Mouse (Mus musculus): ENCODE data around the gene Hspa2. TPM values are rescaled to one million over a fixed set of nuclear protein-coding genes. Genes with fewer than 3 reads are reported as not detected.
A peak's percentile ranks its signal among the peaks of the same experiment; 100 is the strongest.

The Hspa2 gene
- 8.7 and 13.2 TPM in 2 replicates for total RNA-seq (2014; rRNA removed; ENCODE audit: low replicate concordance)
- 13.7 and 15.0 TPM in 2 replicates for polyA plus RNA-seq (2015; fragmentation: Nextera tagmentation; extraction: Ambion mirVana)

GRCm38 (mm10) chr12:76403886-76404537, at the start of gene Hspa2:
Gene Hspa2, plus strand, starts transcription at chr12:76404176.
- peak within 1 kb of the TSS; percentile 72 for H3K9ac ChIP-seq (replicated peaks; ENCODE audit: low read depth, low read length)
- H3K9me3 ChIP-seq (replicated peaks; ENCODE audit: control insufficient read depth, low read length), result no peaks in the 10 kb centered on the region
- WGBS, result under 1% methylated on average over 54 of the region's 54 CpGs
- H3K27ac ChIP-seq (ENCODE audit: low read depth), result peak within 1 kb of the TSS; percentile 96
- peak; percentile 100 for DNase-seq (ENCODE audit: low spot score)
- no peaks in the 10 kb centered on the region for H3K36me3 ChIP-seq (replicated peaks; ENCODE audit: control insufficient read depth, insufficient read depth, low read length)
- H3K4me1 ChIP-seq (ENCODE audit: control insufficient read depth, insufficient read depth), result peaks cover 16% of the 10 kb centered on the region
- peak within 1 kb of the TSS; percentile 76 for H3K4me3 ChIP-seq (ENCODE audit: low read depth, low read length)
- peak within 1 kb of the TSS; percentile 76 for H3K4me2 ChIP-seq (ENCODE audit: low read depth, low read length)
- no peak for TF ChIP-seq CTCF (IDR thresholded peaks at IDR 0.05; ENCODE audit: low read depth)
- TF ChIP-seq EP300 (IDR thresholded peaks at IDR 0.05; ENCODE audit: low read depth), result peak; percentile 7; the same call in 1 of the 2 replicates
- H3K27me3 ChIP-seq (ENCODE audit: control insufficient read depth, insufficient read depth, low read length), result peaks cover 17% of the 10 kb centered on the region; the same call in 1 of the 2 replicates
- ATAC-seq (ENCODE audit: insufficient read depth, low read depth), result peak; percentile 97

GRCm38 (mm10) chr12:76360868-76361267, 43.1 kb upstream of the Hspa2 start:
- no peak for DNase-seq (ENCODE audit: low spot score)

GRCm38 (mm10) chr12:76361405-76362302, 42.3 kb upstream of the Hspa2 start:
- no peak overlapping the region for H3K4me2 ChIP-seq (ENCODE audit: low read depth, low read length)
- 54% methylated on average over 9 of the region's 9 CpGs for WGBS
- no peaks in the 10 kb centered on the region for H3K36me3 ChIP-seq (replicated peaks; ENCODE audit: control insufficient read depth, insufficient read depth, low read length)
- H3K9ac ChIP-seq (replicated peaks; ENCODE audit: low read depth, low read length), result no peak overlapping the region
- TF ChIP-seq CTCF (IDR thresholded peaks at IDR 0.05; ENCODE audit: low read depth), result no peak
- no peak for TF ChIP-seq EP300 (IDR thresholded peaks at IDR 0.05; ENCODE audit: low read depth)
- DNase-seq (ENCODE audit: low spot score), result no peak
- no peak overlapping the region for H3K4me3 ChIP-seq (ENCODE audit: low read depth, low read length)
- H3K4me1 ChIP-seq (ENCODE audit: control insufficient read depth, insufficient read depth), result no peaks in the 10 kb centered on the region
- H3K9me3 ChIP-seq (replicated peaks; ENCODE audit: control insufficient read depth, low read length), result no peaks in the 10 kb centered on the region
- peak overlapping the region; percentile 8; the same call in 1 of the 2 replicates for H3K27ac ChIP-seq (ENCODE audit: low read depth)
- no peak for ATAC-seq (ENCODE audit: insufficient read depth, low read depth)
- H3K27me3 ChIP-seq (ENCODE audit: control insufficient read depth, insufficient read depth, low read length), result no peaks in the 10 kb centered on the region

More at GRCm38 (mm10) chr12:76360868-76361267, 43.1 kb upstream of the Hspa2 start:
- H3K9ac ChIP-seq (replicated peaks; ENCODE audit: low read depth, low read length), result no peak overlapping the region
- no peak overlapping the region for H3K4me3 ChIP-seq (ENCODE audit: low read depth, low read length)
- WGBS, result 79% methylated on average over 1 of the region's 1 CpGs
- TF ChIP-seq CTCF (IDR thresholded peaks at IDR 0.05; ENCODE audit: low read depth) (no peak), EP300 (IDR thresholded peaks at IDR 0.05; ENCODE audit: low read depth) (no peak)
- no peaks in the 10 kb centered on the region for H3K27me3 ChIP-seq (ENCODE audit: control insufficient read depth, insufficient read depth, low read length)
- no peak overlapping the region for H3K4me2 ChIP-seq (ENCODE audit: low read depth, low read length)
- no peaks in the 10 kb centered on the region for H3K9me3 ChIP-seq (replicated peaks; ENCODE audit: control insufficient read depth, low read length)
- H3K4me1 ChIP-seq (ENCODE audit: control insufficient read depth, insufficient read depth), result no peaks in the 10 kb centered on the region
- no peak for ATAC-seq (ENCODE audit: insufficient read depth, low read depth)
- no peaks in the 10 kb centered on the region for H3K36me3 ChIP-seq (replicated peaks; ENCODE audit: control insufficient read depth, insufficient read depth, low read length)
- H3K27ac ChIP-seq (ENCODE audit: low read depth), result no peak overlapping the region

GRCm38 (mm10) chr12:76362303-76362676, 41.7 kb upstream of the Hspa2 start:
- no peaks in the 10 kb centered on the region for H3K27me3 ChIP-seq (ENCODE audit: control insufficient read depth, insufficient read depth, low read length)
- WGBS, result 74% methylated on average over 9 of the region's 9 CpGs
- no peaks in the 10 kb centered on the region for H3K9me3 ChIP-seq (replicated peaks; ENCODE audit: control insufficient read depth, low read length)
- H3K4me1 ChIP-seq (ENCODE audit: control insufficient read depth, insufficient read depth), result peaks cover 6% of the 10 kb centered on the region
- no peak overlapping the region for H3K4me3 ChIP-seq (ENCODE audit: low read depth, low read length)
- H3K27ac ChIP-seq (ENCODE audit: low read depth), result peak overlapping the region; percentile 8; the same call in 1 of the 2 replicates
- H3K36me3 ChIP-seq (replicated peaks; ENCODE audit: control insufficient read depth, insufficient read depth, low read length), result no peaks in the 10 kb centered on the region
- ATAC-seq (ENCODE audit: insufficient read depth, low read depth) (no peak), DNase-seq (ENCODE audit: low spot score) (no peak)
- no peak overlapping the region for H3K9ac ChIP-seq (replicated peaks; ENCODE audit: low read depth, low read length)
- no peak overlapping the region for H3K4me2 ChIP-seq (ENCODE audit: low read depth, low read length)
- no peak for TF ChIP-seq CTCF (IDR thresholded peaks at IDR 0.05; ENCODE audit: low read depth)
- no peak for TF ChIP-seq EP300 (IDR thresholded peaks at IDR 0.05; ENCODE audit: low read depth)

- no peaks in the 10 kb centered on the region for H3K27me3 ChIP-seq (ENCODE audit: control insufficient read depth, insufficient read depth, low read length)
- WGBS, result 75% methylated on average over 3 of the region's 3 CpGs
These were observed 37.7 kb upstream of the Hspa2 start for GRCm38 (mm10) chr12:76366276-76366675.

More at GRCm38 (mm10) chr12:76366276-76366675, 37.7 kb upstream of the Hspa2 start:
- TF ChIP-seq EP300 (IDR thresholded peaks at IDR 0.05; ENCODE audit: low read depth) (no peak), CTCF (IDR thresholded peaks at IDR 0.05; ENCODE audit: low read depth) (no peak)
- Histone ChIP-seq H3K4me3 (ENCODE audit: low read depth, low read length) (no peak overlapping the region), H3K4me2 (ENCODE audit: low read depth, low read length) (no peak overlapping the region), H3K36me3 (replicated peaks; ENCODE audit: control insufficient read depth, insufficient read depth, low read length) (no peaks in the 10 kb centered on the region), H3K9me3 (replicated peaks; ENCODE audit: control insufficient read depth, low read length) (no peaks in the 10 kb centered on the region), H3K4me1 (ENCODE audit: control insufficient read depth, insufficient read depth) (peaks cover 15% of the 10 kb centered on the region), H3K27ac (ENCODE audit: low read depth) (no peak overlapping the region), H3K9ac (replicated peaks; ENCODE audit: low read depth, low read length) (no peak overlapping the region)
- ATAC-seq (ENCODE audit: insufficient read depth, low read depth), result no peak
- no peak for DNase-seq (ENCODE audit: low spot score)

All from heart, postnatal 0 days (tissue).